Mouse (Mus musculus): ENCODE results near the gene Slc34a3.

DNA sequence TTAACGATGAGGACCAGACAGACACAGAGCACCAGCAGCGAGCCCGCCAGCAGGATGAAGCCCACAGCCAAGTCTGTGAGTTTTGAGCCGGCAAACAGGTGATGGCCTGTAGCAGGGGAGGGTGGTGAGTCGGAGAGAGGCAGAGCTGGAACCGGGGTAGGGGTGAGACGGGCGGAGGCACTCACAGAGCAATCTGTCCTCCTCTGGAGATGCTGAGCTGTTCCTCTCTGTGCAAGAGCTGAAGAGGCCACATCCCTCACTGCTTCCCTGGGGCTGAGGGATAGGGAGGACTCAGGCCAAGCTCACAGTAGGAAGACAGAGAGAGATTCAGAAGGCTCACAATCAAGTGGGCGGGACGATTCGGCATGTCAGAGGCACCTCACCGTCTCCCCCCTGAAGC, 3.1 kb downstream of the Slc34a3 start:
- TF ChIP-seq CTCF (IDR thresholded peaks at IDR 0.05; ENCODE audit: control insufficient read depth, insufficient read depth, low read length) (no peak), POLR2A (IDR thresholded peaks at IDR 0.05; ENCODE audit: borderline replicate concordance, control insufficient read depth, low read depth, low read length) (no peak)

Measured in bone marrow, adult 2 months (tissue).